Mouse (Mus musculus): Measurements from ENCODE around the gene Cdc42ep1. TPM values are rescaled to one million over a fixed set of nuclear protein-coding genes. Genes with fewer than 3 reads are reported as not detected.

The Cdc42ep1 gene
- total RNA-seq, 2 experiments from 2014 or later = 14.4 to 16.5 TPM

DNA sequence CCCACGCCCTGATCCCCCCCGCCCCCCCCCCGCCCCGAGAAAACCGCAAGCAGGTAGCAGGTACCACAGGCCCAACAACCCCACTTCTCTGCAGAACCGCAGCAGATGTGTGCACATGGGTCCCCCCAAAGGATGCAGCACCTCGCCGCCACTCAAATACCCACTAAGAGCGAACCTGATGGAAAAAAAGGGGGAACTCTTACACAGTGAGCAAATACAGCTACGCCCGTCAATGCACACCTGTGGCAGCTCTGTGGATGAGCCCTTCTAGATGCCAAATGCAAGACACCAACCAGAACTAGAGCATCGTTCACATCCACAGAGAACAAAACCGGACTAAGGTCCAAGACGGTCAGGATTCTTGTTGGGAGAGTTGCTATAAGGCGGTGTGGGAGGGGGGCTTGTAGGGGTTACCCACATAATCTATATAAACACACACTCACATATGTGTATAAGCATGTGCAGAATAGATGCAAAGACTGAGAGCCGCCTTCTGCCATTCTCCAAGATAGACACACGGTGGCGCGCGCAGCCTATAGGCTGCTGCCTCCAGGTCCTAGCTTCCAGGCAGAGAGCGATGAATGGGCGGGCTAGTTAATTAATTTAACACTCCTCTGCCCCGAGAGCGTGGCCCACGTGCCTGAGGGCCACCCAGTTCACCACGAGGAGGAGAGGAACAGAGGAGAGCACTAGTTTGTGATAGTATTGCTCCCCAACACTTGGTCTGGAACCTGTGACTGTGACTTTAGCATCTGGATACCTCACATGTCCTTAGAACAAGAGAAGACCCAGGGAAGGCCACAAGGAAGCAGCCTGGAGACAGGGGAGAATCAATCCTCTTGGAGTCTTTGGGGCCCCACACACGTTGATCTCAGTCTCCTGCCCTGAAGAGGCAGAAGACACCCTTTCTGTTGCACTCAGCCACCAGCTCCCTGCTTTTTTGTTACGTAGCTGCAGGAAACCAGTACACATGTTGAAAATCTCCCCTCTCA lies 15.9 kb upstream of the Cdc42ep1 start:
- intact Hi-C loops (cut with DNase I) = loop anchor here (2.0 to 5.0 kb wide), 2 partner anchors 22 to 41 kb away; no protein-coding TSS in a partner anchor
- peak; percentile 52 to 68 for DNase-seq (ENCODE audit: low spot score in 2 of 2)

DNA sequence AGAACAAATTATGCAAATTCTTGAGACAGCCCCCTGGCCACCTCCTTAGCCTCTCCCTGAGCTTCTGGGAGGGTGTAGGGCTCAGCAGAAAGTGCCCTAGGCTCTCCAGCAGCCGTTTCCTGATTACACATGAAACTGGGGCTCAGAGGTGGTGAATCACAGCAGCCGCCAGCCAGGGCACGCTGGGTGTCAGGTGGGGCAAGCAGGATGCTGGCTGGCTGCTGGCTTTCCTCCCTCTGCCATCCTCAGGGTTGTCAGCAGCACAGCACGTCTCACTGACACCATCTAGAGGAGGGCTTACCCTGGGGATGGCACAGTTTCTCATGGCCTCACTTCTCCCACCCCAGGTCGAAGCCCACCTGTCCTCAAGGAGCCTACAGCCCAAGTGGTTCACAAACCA lies 14.1 kb upstream of the Cdc42ep1 start:
- DNase-seq (ENCODE audit: low spot score in 2 of 2) = no peak
- intact Hi-C loops (cut with DNase I) = loop anchor here (5.0 kb wide), 1 partner anchor 39 kb away; no protein-coding TSS in a partner anchor

DNA sequence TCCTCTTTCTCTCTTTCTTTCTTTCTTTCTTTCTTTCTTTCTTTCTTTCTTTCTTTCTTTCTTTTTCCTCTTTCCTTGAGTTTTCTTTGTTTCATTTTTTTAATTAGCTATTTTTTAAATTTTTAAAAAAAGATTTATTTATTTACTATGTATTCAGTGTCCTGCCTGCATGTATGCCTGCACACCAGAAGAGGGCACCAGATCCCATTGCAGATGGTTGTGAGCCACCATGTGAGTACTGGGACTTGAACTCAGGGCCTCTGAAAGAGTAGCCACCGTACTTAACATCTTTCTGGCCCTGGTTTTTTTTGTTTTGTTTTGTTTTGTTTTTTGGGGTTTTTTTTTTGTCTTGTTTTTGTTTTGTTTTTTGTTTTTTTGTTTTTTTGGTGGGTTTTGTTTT lies 12.8 kb upstream of the Cdc42ep1 start:
- intact Hi-C loops (cut with DNase I) = loop anchor here (5.0 kb wide), 1 partner anchor 38 kb away; no protein-coding TSS in a partner anchor
- no peak for DNase-seq (ENCODE audit: low spot score in 2 of 2)

- no peak for DNase-seq (ENCODE audit: low spot score in 2 of 2)
- intact Hi-C loops (cut with DNase I) = no loop called here
Observed at GRCm38 (mm10) chr15:78830742-78831719, 11.4 kb upstream of the Cdc42ep1 start.

- intact Hi-C loops (cut with DNase I) = no loop called here
- DNase-seq (ENCODE audit: low spot score in 2 of 2) = no peak
Observed at GRCm38 (mm10) chr15:78831720-78832657, 10.4 kb upstream of the Cdc42ep1 start.

DNA sequence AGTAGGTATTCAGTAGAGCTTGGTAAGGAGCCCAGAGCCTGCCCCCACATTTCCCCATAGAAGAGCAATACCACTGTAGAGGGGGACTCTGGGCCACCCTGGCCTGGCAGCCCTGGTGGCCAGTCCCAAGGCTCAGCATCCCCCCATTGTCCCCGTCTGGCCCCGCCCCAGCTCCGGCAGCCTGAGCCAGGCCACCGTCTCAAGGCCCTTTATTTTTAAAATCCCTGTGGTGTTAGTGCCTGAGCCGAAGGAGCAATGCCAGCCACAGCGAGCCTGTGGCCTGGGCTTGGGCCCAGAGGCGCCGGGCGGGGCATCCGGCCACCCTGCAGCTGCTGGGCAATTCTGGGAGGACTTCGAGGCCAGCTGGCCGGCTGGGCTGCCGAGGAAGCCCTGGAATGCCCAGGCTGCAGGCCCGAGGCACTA lies 9.7 kb upstream of the Cdc42ep1 start:
- intact Hi-C loops (cut with DNase I) = no loop called here
- DNase-seq (ENCODE audit: low spot score in 2 of 2) = peak; percentile 56 to 61

DNA sequence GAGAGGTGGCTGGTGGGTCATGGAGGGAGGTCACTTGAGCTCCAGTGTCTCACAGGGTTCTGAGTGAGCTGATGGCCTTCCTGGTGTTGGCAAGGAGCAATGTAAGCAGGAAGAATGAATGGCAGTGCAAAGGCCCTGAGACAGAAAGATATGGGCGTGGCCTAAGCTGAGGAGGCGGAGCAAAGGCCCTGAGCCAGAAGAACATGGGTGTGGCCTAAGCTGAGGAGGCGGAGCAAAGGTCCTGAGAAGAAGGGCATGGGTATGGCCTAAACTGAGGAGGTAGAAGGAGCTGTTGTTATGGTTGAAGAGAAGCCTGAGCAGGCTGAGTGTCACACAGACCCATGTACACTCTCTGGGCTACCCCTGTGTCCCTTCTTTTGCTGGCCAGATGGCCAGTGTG lies 8.8 kb upstream of the Cdc42ep1 start:
- intact Hi-C loops (cut with DNase I) = no loop called here
- no peak for DNase-seq (ENCODE audit: low spot score in 2 of 2)

- intact Hi-C loops (cut with DNase I) = no loop called here
- no peak for DNase-seq (ENCODE audit: low spot score in 2 of 2)
Observed at GRCm38 (mm10) chr15:78834233-78835005, 8.0 kb upstream of the Cdc42ep1 start.

GRCm38 (mm10) chr15:78835200-78836085 lies 7.0 kb upstream of the Cdc42ep1 start:
- no peak for DNase-seq (ENCODE audit: low spot score in 2 of 2)
- intact Hi-C loops (cut with DNase I) = no loop called here

GRCm38 (mm10) chr15:78836086-78836621 lies 6.3 kb upstream of the Cdc42ep1 start:
- intact Hi-C loops (cut with DNase I) = no loop called here
- no peak for DNase-seq (ENCODE audit: low spot score in 2 of 2)

- intact Hi-C loops (cut with DNase I) = no loop called here
Observed at GRCm38 (mm10) chr15:78839744-78840143, 2.7 kb upstream of the Cdc42ep1 start.

DNA sequence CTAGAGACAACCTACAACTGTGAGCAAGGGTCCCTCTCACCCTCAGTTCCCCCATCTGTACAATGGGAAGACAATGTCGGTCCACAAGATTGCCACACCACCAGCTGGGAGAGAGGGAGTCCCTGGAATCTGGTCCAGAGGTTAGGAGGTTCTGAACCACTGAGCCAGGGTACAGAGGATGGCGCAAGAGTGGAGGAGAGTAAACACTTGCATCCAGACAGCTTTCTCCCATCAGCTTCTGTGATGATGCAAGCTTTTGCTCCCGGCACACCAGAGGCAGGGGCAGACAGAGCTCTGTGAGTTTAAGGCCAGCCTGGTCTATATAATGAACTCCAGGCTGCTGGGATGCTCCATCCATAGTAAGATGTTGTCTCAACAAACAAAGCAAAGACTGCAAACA lies 2.2 kb upstream of the Cdc42ep1 start:
- no peak for DNase-seq (ENCODE audit: low spot score in 2 of 2)
- intact Hi-C loops (cut with DNase I) = no loop called here

More at GRCm38 (mm10) chr15:78839744-78840143, 2.7 kb upstream of the Cdc42ep1 start:
- DNase-seq (ENCODE audit: low spot score in 2 of 2) = no peak

DNA sequence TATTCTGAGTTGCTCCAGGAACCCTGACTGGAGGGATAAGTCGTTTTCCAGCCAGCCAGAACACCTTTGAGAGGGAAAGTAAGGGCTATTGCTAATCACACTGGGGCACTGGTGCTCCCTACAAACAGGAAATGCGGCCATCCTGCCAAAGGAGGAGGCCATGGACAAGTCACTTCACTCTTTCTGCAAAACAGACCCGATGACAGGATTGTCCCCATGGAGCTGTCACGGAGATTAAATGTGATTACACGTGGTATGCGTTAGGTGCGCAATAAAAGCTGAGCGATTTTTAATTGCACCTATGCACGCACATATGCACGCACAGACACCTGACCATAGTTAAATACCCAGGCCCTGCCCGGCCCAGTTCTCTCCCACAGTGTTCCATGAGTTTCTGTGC lies 1.7 kb upstream of the Cdc42ep1 start:
- no peak for DNase-seq (ENCODE audit: low spot score in 2 of 2)
- intact Hi-C loops (cut with DNase I) = no loop called here

GRCm38 (mm10) chr15:78841161-78841790 lies 1.1 kb upstream of the Cdc42ep1 start:
- intact Hi-C loops (cut with DNase I) = no loop called here
- DNase-seq (ENCODE audit: low spot score in 2 of 2) = no peak

DNA sequence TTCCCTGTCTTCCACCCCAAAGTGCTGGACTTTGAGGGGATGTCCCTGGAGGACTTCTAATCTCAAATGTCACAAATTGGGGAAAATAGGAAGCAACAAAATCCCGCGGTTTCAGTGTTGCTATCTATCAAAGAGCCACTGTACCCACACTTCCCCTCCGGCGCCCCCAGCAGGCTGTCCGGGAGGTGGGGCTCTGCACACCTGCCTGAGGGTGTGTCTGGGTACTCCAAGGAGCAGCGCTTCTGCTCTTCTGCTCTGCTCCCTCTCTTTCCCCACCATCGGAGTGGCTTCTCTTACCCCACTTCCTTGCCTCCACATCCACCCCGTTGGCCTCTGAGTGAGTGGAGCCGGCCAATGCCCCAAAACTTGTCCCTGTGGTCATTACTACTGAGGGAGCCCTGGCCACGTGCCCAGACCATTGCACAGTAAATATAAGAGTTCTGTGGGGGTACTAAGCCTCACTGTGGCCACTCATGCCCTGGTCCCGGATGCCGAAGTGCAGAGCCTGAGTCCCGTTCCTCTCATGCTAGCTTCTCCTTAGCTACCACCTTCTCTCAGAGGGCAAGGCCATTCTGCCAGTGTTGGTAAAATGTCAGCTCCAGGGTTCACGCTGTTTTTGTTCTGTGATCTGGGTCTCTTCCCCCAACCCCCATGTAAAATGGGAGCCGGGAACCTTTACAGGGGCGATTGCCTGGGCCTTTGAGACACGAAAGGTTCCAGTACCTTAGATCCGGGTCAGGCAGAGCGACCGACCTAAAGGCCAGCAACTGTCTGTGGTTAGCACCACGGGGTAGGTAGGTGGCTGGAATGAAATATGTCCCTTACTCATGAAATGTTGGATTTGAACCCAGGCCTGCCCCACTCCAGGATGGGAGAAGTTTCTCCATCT lies 1.4 kb downstream of the Cdc42ep1 start:
- intact Hi-C loops (cut with DNase I) = no loop called here
- DNase-seq (ENCODE audit: low spot score in 2 of 2) = no peak
